Mouse (Mus musculus): ENCODE measurements around the gene Exoc5.

Exoc5 gene

DNA sequence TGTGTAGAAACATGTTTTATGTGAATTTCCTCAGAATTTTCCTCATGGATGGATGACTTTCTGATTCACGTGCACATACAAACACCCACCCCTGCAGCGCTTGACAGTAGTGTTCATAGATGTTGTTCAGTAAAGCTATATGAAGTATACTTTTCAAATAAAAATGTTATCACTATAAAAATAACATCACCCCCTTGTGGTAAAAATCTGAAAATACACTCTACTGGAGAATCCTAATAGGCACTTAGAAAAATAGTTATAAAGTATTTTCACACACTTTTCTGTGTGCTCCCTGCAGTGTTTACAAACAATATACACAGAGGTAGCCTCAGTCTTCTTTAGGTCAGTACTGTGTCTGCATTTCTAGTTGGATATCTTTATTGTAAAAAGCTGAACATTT lies 58.5 kb downstream of the Exoc5 start:
- DNase-seq (ENCODE audit: extremely low read depth, low read depth, low spot score): no peak

DNA sequence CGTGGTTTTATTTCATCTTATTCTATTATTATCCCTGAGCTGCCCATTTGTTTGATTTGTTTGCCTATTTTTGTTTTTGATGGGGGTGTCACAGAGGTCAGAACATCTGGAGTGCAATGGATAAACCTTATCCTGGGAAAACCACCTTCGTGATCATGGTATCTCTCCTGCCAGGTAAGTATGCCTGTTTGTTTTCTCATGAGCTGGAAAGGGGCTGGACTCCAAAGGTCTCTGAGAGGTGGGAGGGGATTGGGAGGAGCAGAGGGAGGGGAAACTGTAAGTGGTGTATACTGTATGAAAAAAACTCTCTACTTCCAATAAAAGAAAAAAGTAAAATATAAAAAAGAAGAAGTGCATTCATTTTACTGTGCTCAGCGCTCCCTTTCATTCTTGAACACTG lies 64.8 kb downstream of the Exoc5 start:
- no peak for DNase-seq (ENCODE audit: extremely low read depth, low read depth, low spot score)

DNA sequence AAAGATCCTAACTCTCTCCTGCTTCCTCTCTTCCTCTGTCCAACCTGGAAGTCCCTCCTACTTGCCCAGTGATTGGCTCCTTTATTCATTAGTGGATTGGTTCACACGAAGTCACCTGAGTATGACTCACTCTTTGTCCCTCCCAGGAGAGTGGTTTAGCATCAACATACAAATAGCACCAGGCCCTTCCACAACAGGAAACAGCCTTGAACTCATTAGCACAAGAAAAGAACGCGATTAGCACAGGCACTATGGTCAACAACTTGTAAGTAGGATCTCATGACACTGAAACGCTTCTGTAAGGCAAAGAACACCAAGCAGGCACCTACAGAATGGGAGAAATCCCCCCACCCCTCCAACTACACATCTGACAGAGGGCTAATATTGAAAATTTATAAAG lies 67.7 kb downstream of the Exoc5 start:
- no peak for DNase-seq (ENCODE audit: extremely low read depth, low read depth, low spot score)

DNA sequence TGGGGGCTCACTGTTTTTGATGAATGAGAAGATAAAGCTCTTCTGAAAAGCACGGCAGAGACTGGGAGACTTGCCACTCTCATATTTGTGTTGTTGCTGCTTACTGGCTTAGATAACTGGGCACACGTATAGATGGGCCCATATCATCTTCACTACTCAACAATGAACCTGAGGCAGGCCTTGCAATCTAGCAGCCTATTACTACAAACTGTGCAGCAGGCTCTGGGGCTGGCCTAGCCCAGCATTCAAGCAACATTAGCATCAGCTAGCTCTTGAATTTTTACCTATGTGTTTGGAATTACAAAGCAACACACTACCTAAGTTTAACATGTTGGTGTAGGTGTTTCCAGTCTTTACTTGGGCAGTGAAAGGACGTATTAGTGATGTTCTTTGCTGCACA lies 72.6 kb downstream of the Exoc5 start:
- no peak for DNase-seq (ENCODE audit: extremely low read depth, low read depth, low spot score)

DNA sequence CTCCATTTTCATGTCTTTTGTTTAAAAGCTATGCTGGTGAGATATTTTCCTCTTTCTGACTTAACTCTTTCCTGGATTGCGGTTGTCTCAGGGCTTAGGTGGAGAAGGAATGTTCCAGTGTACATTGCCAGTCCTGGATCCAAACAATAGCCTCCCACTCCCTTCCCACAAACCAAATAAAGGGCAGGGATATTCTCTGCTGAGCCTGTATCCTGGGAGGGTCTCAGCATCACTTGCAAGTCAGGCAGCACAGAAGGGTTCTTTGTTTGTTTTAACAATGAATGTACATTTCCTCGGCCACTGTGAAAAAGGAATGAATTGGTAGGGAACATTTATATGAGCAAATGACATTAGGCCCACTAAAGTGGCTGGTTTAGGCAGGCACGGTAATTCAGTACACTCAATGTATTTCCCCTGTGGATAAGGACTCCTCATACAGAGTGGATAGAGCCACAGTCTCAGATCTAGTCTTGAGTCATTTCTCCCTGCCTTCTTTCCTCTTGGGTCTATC lies 74.3 kb downstream of the Exoc5 start:
- no peak for DNase-seq (ENCODE audit: extremely low read depth, low read depth, low spot score)

DNA sequence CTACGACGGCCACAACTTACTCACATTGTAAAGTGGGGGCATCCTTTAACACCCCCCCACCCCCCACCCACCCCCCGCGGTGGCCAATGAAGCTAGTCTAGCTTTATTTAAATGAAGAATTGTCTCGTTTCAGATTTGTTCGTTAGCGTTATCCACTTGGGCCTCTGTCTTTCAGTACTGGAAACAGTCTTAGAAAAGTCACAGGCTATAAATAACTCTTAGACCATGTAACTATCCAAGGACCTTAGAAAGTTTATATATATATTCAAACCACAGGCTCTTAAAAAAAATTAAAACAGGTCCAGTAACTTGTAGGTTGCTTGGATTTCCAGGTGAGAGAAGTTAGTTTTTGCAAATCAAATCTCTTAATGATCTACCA lies 75.3 kb downstream of the Exoc5 start:
- no peak for DNase-seq (ENCODE audit: extremely low read depth, low read depth, low spot score)

DNA sequence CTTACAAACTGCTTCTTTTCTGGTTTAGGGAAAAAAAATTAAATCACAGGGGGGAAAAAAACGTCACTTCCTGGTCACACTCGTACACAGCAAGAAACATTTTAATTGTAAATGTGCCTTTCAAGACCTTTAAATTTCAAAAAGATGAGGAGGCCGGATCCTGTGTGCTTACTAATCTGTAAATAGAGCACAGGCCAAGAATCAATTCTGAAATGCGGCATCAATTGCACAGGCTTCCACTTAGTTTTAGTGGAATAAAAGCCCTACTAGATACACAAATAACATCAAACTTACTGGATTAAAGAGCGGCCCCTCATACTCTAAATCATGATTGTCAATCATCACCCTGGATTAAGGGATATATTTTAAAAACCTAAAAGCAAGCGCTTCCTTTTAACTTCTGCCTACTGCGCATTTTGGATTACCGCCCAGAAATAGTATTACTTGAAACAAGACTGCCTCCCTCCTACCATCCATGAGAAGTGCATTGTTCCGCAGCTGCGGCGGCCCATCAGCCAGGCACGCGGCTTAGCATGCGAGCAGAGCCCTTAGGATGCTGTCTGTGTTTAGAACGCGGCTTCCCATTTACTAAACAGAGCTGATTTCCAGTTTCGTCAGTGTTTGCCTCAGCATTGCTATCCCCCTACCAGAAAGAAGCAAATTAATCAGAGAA lies 75.8 kb downstream of the Exoc5 start:
- peak; percentile 3 for DNase-seq (ENCODE audit: extremely low read depth, low read depth, low spot score)

DNA sequence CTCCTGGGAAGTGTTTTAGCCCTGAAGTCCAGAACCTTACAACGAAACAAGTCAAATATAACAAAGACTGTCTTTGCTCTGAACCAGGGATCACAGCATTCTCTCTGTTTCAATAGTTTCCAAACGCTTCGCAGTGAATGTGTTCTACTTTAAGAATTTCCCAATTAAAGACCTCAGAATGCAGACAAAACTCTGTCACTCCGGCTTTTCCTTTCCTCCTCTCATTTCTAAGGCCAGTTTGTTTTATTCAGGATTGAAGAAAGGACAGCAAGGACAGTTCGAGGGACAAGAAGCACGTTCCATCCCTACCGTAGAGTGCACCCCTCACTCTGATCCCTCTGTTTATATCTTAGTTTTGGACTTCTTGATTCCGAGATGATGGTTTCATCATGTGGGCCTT lies 76.6 kb downstream of the Exoc5 start:
- no peak for DNase-seq (ENCODE audit: extremely low read depth, low read depth, low spot score)

DNA sequence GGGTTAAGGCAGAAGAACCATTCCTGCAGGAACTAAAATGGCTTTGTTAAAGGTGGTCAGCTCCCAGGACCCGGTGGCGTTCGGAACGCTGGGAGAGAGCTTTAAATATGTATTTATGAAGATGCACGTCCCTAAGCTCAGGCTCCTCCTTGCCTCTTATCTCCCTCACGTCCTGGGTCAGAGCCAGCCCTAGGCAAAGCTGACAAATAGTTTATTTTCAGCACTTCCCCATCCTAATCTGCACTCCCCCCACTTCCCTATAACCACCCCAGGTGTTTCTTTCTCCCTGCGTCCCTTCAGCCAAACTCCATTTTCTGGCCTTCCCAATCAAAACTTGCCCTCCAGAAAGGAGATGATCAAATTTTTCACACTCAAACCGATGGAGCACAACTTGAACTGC lies 80.2 kb downstream of the Exoc5 start:
- no peak for DNase-seq (ENCODE audit: extremely low read depth, low read depth, low spot score)

DNA sequence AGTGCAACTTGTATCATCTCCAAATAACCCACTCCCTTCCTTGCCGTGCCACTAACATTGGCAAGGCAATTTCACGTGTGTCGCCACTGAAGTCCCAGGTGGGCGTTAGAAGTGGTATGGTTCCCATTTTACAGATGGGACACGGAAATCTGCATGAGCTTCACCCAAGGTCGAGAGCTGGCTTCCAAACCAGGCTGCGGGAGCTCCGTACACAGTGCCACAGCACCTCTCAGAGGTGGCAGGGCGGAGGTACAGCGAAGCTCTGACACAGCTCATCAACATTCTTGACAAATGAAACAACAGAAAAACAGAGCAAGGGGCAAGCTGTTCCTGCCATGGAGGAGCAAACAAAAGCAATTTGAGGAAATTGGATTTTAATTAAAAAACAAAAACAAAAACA lies 80.8 kb downstream of the Exoc5 start:
- DNase-seq (ENCODE audit: extremely low read depth, low read depth, low spot score): no peak

DNA sequence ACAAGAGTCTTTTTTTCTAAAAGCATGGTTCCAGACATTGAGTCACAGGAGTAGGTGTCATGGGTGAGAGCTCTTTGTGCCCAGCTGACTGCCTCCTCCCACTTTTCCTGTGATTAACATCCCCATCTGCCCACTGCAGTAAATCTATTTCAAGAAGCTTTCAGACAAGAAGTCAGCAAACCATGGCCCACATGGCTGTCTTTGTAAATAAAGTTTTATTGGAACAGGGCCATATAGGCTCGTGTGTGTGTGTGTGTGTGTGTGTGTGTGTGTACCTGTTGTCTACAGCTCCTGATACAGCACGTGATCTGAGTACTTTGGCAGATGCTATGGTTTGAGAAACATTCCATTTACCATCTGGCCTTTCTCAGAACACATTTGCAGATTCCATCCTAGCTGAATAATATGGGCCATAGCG lies 87.5 kb downstream of the Exoc5 start:
- DNase-seq (ENCODE audit: extremely low read depth, low read depth, low spot score): no peak

DNA sequence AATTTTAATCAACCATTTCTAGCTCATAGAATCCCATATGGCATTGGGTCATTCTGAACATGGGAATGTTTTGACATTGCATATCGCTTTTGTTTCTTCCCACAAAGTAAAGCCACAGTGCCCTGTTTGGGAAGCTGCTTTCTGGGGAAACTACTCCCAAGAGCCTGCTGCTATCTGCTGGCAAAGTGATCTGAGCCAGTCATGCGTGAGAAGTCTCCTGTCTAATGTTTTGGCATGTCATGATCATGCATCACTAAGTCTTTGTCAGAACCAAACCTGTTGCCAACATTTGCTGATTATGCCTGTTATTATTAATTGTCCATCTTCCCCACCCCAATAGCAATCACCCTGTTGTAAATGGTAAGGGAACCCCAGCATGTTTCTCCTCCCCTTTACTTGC lies 94.9 kb downstream of the Exoc5 start:
- DNase-seq (ENCODE audit: extremely low read depth, low read depth, low spot score): no peak

DNA sequence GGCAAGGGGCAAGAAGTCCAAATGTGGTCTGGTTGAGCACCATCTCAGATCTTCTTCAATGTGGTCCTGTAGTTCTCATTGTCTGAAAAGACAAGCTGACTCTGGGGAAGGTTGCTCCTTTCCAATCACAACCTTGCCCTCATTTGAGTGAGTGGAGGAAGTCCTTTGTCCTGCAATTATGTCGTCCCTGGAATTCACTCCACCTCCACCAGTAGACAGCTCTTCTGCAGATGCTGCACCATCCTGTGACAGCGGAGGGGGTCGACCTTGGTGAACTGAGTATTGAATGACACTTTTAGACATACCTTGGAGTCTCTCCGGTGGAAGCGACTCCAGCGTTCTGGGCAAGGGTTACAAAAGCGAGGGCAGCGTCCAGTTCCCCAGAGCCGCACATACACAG lies 97.8 kb downstream of the Exoc5 start:
- DNase-seq (ENCODE audit: extremely low read depth, low read depth, low spot score): no peak
